In genomic region chr9:111117126-111117642, GRCm38 (mm10) we compare ENCODE assay signal across 8 mouse cellular contexts. TPM values are rescaled to one million over a fixed set of nuclear protein-coding genes. Genes with fewer than 3 reads are reported as not detected.
DNase-seq lines count a peak whose midpoint lies in the region; ATAC-seq and TF ChIP-seq lines count a peak whose summit lies in the region.

Gene Lrrfip2, plus strand, starts transcription at chr9:111117592.

- ATAC-seq in forebrain, postnatal 0 days = 0 out of 2 replicates have a peak, but pooled peaks have one; percentile 12
- no peak for ATAC-seq in hindbrain, embryonic 13.5 days (ENCODE audit: low FRiP score)
- no peak; the same call in 1 of the 2 replicates for ATAC-seq in liver, embryonic 12.5 days
- no peak for ATAC-seq in stomach, embryonic 16.5 days (ENCODE audit: insufficient read depth, low FRiP score)

- H3K4me1 ChIP-seq in forebrain, postnatal 0 days (ENCODE audit: insufficient read depth) = peaks cover 15% of the 10 kb centered on the region
- H3K4me1 ChIP-seq in hindbrain, embryonic 13.5 days (replicated peaks) = peaks cover 28% of the 10 kb centered on the region
- peaks cover 37% of the 10 kb centered on the region for H3K4me1 ChIP-seq in liver, embryonic 12.5 days
- peaks cover 12% of the 10 kb centered on the region for H3K4me1 ChIP-seq in stomach, embryonic 16.5 days (ENCODE audit: control insufficient read depth, insufficient read depth, low read length)

- no peaks in the 10 kb centered on the region for H3K9me3 ChIP-seq in forebrain, postnatal 0 days (ENCODE audit: low read length)
- H3K9me3 ChIP-seq in hindbrain, embryonic 13.5 days = no peaks in the 10 kb centered on the region
- no peaks in the 10 kb centered on the region for H3K9me3 ChIP-seq in liver, embryonic 12.5 days (replicated peaks)
- H3K9me3 ChIP-seq in stomach, embryonic 16.5 days (replicated peaks; ENCODE audit: control insufficient read depth, low read length) = no peaks in the 10 kb centered on the region

- WGBS in forebrain, postnatal 0 days = 37% methylated on average over 14 of the region's 14 CpGs
- 38% methylated on average over 14 of the region's 14 CpGs for WGBS in hindbrain, embryonic 13.5 days
- 13% methylated on average over 14 of the region's 14 CpGs for WGBS in liver, embryonic 12.5 days (ENCODE audit: insufficient replicate concordance)
- 28% methylated on average over 14 of the region's 14 CpGs for WGBS in stomach, embryonic 16.5 days

- H3K4me3 ChIP-seq in forebrain, postnatal 0 days (ENCODE audit: low read depth, low read length) = peak within 1 kb of the TSS; percentile 93
- H3K4me3 ChIP-seq in hindbrain, embryonic 13.5 days = peak within 1 kb of the TSS; percentile 97
- peak within 1 kb of the TSS; percentile 98 for H3K4me3 ChIP-seq in liver, embryonic 12.5 days
- peak within 1 kb of the TSS; percentile 97 for H3K4me3 ChIP-seq in stomach, embryonic 16.5 days (replicated peaks; ENCODE audit: low read length)

- peak within 1 kb of the TSS; percentile 76 for H3K9ac ChIP-seq in forebrain, postnatal 0 days
- peak within 1 kb of the TSS; percentile 94 for H3K9ac ChIP-seq in hindbrain, embryonic 13.5 days
- peak within 1 kb of the TSS; percentile 94 for H3K9ac ChIP-seq in liver, embryonic 12.5 days
- peak within 1 kb of the TSS; percentile 90 for H3K9ac ChIP-seq in stomach, embryonic 16.5 days (ENCODE audit: low read length)

- TF ChIP-seq CTCF in forebrain, postnatal 0 days (IDR thresholded peaks at IDR 0.05; ENCODE audit: low read depth) = no peak

- H3K27ac ChIP-seq in forebrain, postnatal 0 days (ENCODE audit: low read depth, low read length) = peak within 1 kb of the TSS; percentile 62
- H3K27ac ChIP-seq in hindbrain, embryonic 13.5 days = peak within 1 kb of the TSS; percentile 91
- H3K27ac ChIP-seq in liver, embryonic 12.5 days = peak within 1 kb of the TSS; percentile 88
- H3K27ac ChIP-seq in stomach, embryonic 16.5 days (ENCODE audit: low read length) = peak within 1 kb of the TSS; percentile 80

- H3K27me3 ChIP-seq in forebrain, postnatal 0 days (ENCODE audit: insufficient read depth, low read length) = no peaks in the 10 kb centered on the region
- H3K27me3 ChIP-seq in hindbrain, embryonic 13.5 days = no peaks in the 10 kb centered on the region
- no peaks in the 10 kb centered on the region for H3K27me3 ChIP-seq in liver, embryonic 12.5 days (replicated peaks)
- no peaks in the 10 kb centered on the region for H3K27me3 ChIP-seq in stomach, embryonic 16.5 days (ENCODE audit: control insufficient read depth, insufficient read depth, low read length)

- no peak for DNase-seq in layer of hippocampus, adult 18-20 months (ENCODE audit: low spot score in 2 of 2)
- no peak for DNase-seq in layer of hippocampus, adult 11-12 months (ENCODE audit: low spot score)
- no peak for DNase-seq in adrenal gland, adult 2 months
- DNase-seq in forebrain, postnatal 0 days = no peak
- DNase-seq in adipocyte (ENCODE audit: low spot score) = no peak

- H3K36me3 ChIP-seq in forebrain, postnatal 0 days (ENCODE audit: insufficient read depth) = no peaks in the 10 kb centered on the region
- no peaks in the 10 kb centered on the region; the same call in 1 of the 2 replicates for H3K36me3 ChIP-seq in hindbrain, embryonic 13.5 days
- H3K36me3 ChIP-seq in liver, embryonic 12.5 days = no peaks in the 10 kb centered on the region
- no peaks in the 10 kb centered on the region for H3K36me3 ChIP-seq in stomach, embryonic 16.5 days (ENCODE audit: control insufficient read depth, insufficient read depth, low read length)

- H3K4me2 ChIP-seq in forebrain, postnatal 0 days (ENCODE audit: low read depth) = peak within 1 kb of the TSS; percentile 87
- peak within 1 kb of the TSS; percentile 85 for H3K4me2 ChIP-seq in hindbrain, embryonic 13.5 days
- peak within 1 kb of the TSS; percentile 84 for H3K4me2 ChIP-seq in liver, embryonic 12.5 days
- H3K4me2 ChIP-seq in stomach, embryonic 16.5 days (ENCODE audit: low read depth, low read length) = peak within 1 kb of the TSS; percentile 82

RNA-seq across cellular contexts. Expression of gene Lrrfip2, which starts in this region (rescaled TPM):
- total RNA-seq in layer of hippocampus, adult 18-20 months (2021) = 10 to 100 TPM; 35.5 to 38.7 TPM
- 10 to 100 TPM; 51.4 to 60.7 TPM for total RNA-seq in adrenal gland, adult 2 months (2021)
- 10.7 and 11.6 TPM in 2 replicates for polyA plus RNA-seq in adrenal gland, adult 2 months (2012; rRNA removed)
- total RNA-seq in forebrain, postnatal 0 days (2014; rRNA removed) = 29.2 and 41.7 TPM in 2 replicates
- polyA plus RNA-seq in forebrain, postnatal 0 days (2015; fragmentation: Nextera tagmentation; extraction: Ambion mirVana) = 36.0 and 38.9 TPM in 2 replicates
- 42.3 and 45.9 TPM in 2 replicates for polyA plus RNA-seq in hindbrain, embryonic 13.5 days (2015; fragmentation: Nextera tagmentation; extraction: Ambion mirVana)
- polyA plus RNA-seq in liver, embryonic 12.5 days (2016; fragmentation: Nextera tagmentation; extraction: Ambion mirVana) = 29.5 and 30.6 TPM in 2 replicates
- polyA plus RNA-seq in stomach, embryonic 16.5 days (2015; fragmentation: Nextera tagmentation; extraction: Ambion mirVana) = 31.9 and 34.9 TPM in 2 replicates
